8 mouse cellular contexts compared by ENCODE assay signal in genomic region chr11:116138096-116138467, GRCm38 (mm10). TPM values are rescaled to one million over a fixed set of nuclear protein-coding genes. Genes with fewer than 3 reads are reported as not detected.
DNase-seq lines count a peak whose midpoint lies in the region; ATAC-seq and TF ChIP-seq lines count a peak whose summit lies in the region.

No protein-coding gene starts in this region.

- H3K27ac ChIP-seq in heart, embryonic 16.5 days (ENCODE audit: low read length) = peak overlapping the region; percentile 74
- no peak overlapping the region for H3K27ac ChIP-seq in hindbrain, embryonic 11.5 days (ENCODE audit: low read depth, low read length)
- H3K27ac ChIP-seq in midbrain, embryonic 11.5 days (ENCODE audit: low read depth, low read length) = no peak overlapping the region

- under 1% methylated on average over 20 of the region's 20 CpGs for WGBS in heart, embryonic 16.5 days
- WGBS in hindbrain, embryonic 11.5 days = 2% methylated on average over 20 of the region's 20 CpGs
- WGBS in midbrain, embryonic 11.5 days = 1% methylated on average over 20 of the region's 20 CpGs

- no peaks in the 10 kb centered on the region for H3K27me3 ChIP-seq in heart, embryonic 16.5 days (ENCODE audit: control insufficient read depth, insufficient read depth, low read length)
- H3K27me3 ChIP-seq in G1E (ENCODE audit: insufficient read depth, low read length) = no peaks in the 10 kb centered on the region
- H3K27me3 ChIP-seq in hindbrain, embryonic 11.5 days (ENCODE audit: control insufficient read depth, insufficient read depth, low read length) = no peaks in the 10 kb centered on the region
- no peaks in the 10 kb centered on the region for H3K27me3 ChIP-seq in midbrain, embryonic 11.5 days (ENCODE audit: control insufficient read depth, insufficient read depth, low read length)

- no peak for DNase-seq in heart, postnatal 4 days
- DNase-seq in G1E (ENCODE audit: low spot score) (no peak), MN1 (ENCODE audit: low spot score) (no peak)
- no peak for DNase-seq in hindbrain, embryonic 11.5 days (ENCODE audit: low spot score)
- DNase-seq in midbrain, embryonic 11.5 days (ENCODE audit: low spot score, missing footprints) = no peak
- no peak for DNase-seq in frontal cortex, postnatal 14 days (ENCODE audit: low spot score in 2 of 2)
- no peak for DNase-seq in gastrocnemius, postnatal 4 days (ENCODE audit: low spot score in 2 of 2)

- no peak for TF ChIP-seq CTCF in G1E (IDR thresholded peaks at IDR 0.05; ENCODE audit: low read depth, low read length)

- H3K36me3 ChIP-seq in heart, embryonic 16.5 days (ENCODE audit: control insufficient read depth, insufficient read depth) = peaks cover 10% of the 10 kb centered on the region
- H3K36me3 ChIP-seq in G1E (replicated peaks) = peaks cover 53% of the 10 kb centered on the region
- 0 out of 2 replicates have a peak, but pooled peaks cover 4% of the 10 kb centered on the region for H3K36me3 ChIP-seq in hindbrain, embryonic 11.5 days (ENCODE audit: control insufficient read depth, insufficient read depth, low read length)
- H3K36me3 ChIP-seq in midbrain, embryonic 11.5 days (ENCODE audit: control insufficient read depth, insufficient read depth, low read length) = peaks cover 8% of the 10 kb centered on the region; the same call in 1 of the 2 replicates

- peak overlapping the region; percentile 84 for H3K4me3 ChIP-seq in heart, embryonic 16.5 days (ENCODE audit: low read length)
- peak overlapping the region; percentile 91 for H3K4me3 ChIP-seq in G1E (ENCODE audit: low read depth, low read length)
- peak overlapping the region; percentile 95 for H3K4me3 ChIP-seq in hindbrain, embryonic 11.5 days (ENCODE audit: low read depth, low read length)
- H3K4me3 ChIP-seq in midbrain, embryonic 11.5 days (ENCODE audit: low read depth, low read length) = peak overlapping the region; percentile 91

- H3K4me2 ChIP-seq in heart, embryonic 16.5 days (ENCODE audit: low read depth, low read length) = peak overlapping the region; percentile 71
- H3K4me2 ChIP-seq in hindbrain, embryonic 11.5 days (replicated peaks; ENCODE audit: low read depth, low read length) = peak overlapping the region; percentile 65
- peak overlapping the region; percentile 59 for H3K4me2 ChIP-seq in midbrain, embryonic 11.5 days

- no peak for ATAC-seq in heart, embryonic 16.5 days (replicated peaks; ENCODE audit: extremely low read depth, insufficient read depth, low FRiP score)
- ATAC-seq in G1E (ENCODE audit: extremely low read depth, insufficient number of reproducible peaks, low FRiP score, poor library complexity, severe bottlenecking) = no peak
- ATAC-seq in hindbrain, embryonic 11.5 days (ENCODE audit: low FRiP score) = no peak
- ATAC-seq in midbrain, embryonic 11.5 days (ENCODE audit: low FRiP score) = peak; percentile 10; the same call in 1 of the 2 replicates

- peak overlapping the region; percentile 88 for H3K9ac ChIP-seq in heart, embryonic 16.5 days (ENCODE audit: low read length)
- H3K9ac ChIP-seq in hindbrain, embryonic 11.5 days (ENCODE audit: low read depth, low read length) = peak overlapping the region; percentile 83
- peak overlapping the region; percentile 86 for H3K9ac ChIP-seq in midbrain, embryonic 11.5 days (ENCODE audit: low read length)

- H3K4me1 ChIP-seq in heart, embryonic 16.5 days (ENCODE audit: control insufficient read depth, insufficient read depth, low read length) = peaks cover 11% of the 10 kb centered on the region
- peaks cover 60% of the 10 kb centered on the region for H3K4me1 ChIP-seq in G1E (ENCODE audit: insufficient read depth, low read depth, low read length)
- no peaks in the 10 kb centered on the region; the same call in 1 of the 2 replicates for H3K4me1 ChIP-seq in hindbrain, embryonic 11.5 days (replicated peaks; ENCODE audit: control insufficient read depth, insufficient read depth, low read length)
- no peaks in the 10 kb centered on the region for H3K4me1 ChIP-seq in midbrain, embryonic 11.5 days (ENCODE audit: control insufficient read depth, insufficient read depth, low read length)

- no peaks in the 10 kb centered on the region for H3K9me3 ChIP-seq in heart, embryonic 16.5 days (replicated peaks; ENCODE audit: control insufficient read depth, low read length)
- no peaks in the 10 kb centered on the region for H3K9me3 ChIP-seq in G1E (replicated peaks)
- H3K9me3 ChIP-seq in hindbrain, embryonic 11.5 days (ENCODE audit: control insufficient read depth, low read length) = no peaks in the 10 kb centered on the region
- no peaks in the 10 kb centered on the region for H3K9me3 ChIP-seq in midbrain, embryonic 11.5 days (ENCODE audit: control insufficient read depth, low read length)

RNA-seq across cellular contexts. Expression of gene Mrpl38, which starts 0.6 kb away (rescaled TPM):
- polyA plus RNA-seq in heart, embryonic 16.5 days (2015; fragmentation: Nextera tagmentation; extraction: Ambion mirVana) = 102 and 106 TPM in 2 replicates
- total RNA-seq in heart, postnatal 4 days (2021) = 10 to 100 TPM; 52.5 to 55.3 TPM
- 99.3 and 125 TPM in 2 replicates for total RNA-seq in G1E (2014; fragmentation: Nextera tagmentation)
- 38.3 and 45.7 TPM in 2 replicates for total RNA-seq in G1E (2017)
- 144 and 150 TPM in 2 replicates for polyA plus RNA-seq in G1E (2012)
- 93.2 and 100 TPM in 2 replicates for polyA plus RNA-seq in hindbrain, embryonic 11.5 days (2014; fragmentation: Nextera tagmentation; extraction: Ambion mirVana)
- 96.3 and 97.0 TPM in 2 replicates for polyA plus RNA-seq in midbrain, embryonic 11.5 days (2014; fragmentation: Nextera tagmentation; extraction: Ambion mirVana)
- 10 to 100 TPM; 47.0 to 50.6 TPM for total RNA-seq in gastrocnemius, postnatal 4 days (2021)

RNA-seq across cellular contexts. Expression of gene Trim65, which starts 7.2 kb away (rescaled TPM):
- 5.3 and 6.5 TPM in 2 replicates for polyA plus RNA-seq in heart, embryonic 16.5 days (2015; fragmentation: Nextera tagmentation; extraction: Ambion mirVana)
- total RNA-seq in heart, postnatal 4 days (2021) = 1 to 10 TPM; 4.3 to 4.8 TPM
- not detected in 2 replicates for total RNA-seq in G1E (2014; fragmentation: Nextera tagmentation)
- total RNA-seq in G1E (2017) = 0.05 and 0.12 TPM in 2 replicates
- not detected in 2 replicates for polyA plus RNA-seq in G1E (2012)
- 1.4 and 2.5 TPM in 2 replicates for polyA plus RNA-seq in hindbrain, embryonic 11.5 days (2014; fragmentation: Nextera tagmentation; extraction: Ambion mirVana)
- polyA plus RNA-seq in midbrain, embryonic 11.5 days (2014; fragmentation: Nextera tagmentation; extraction: Ambion mirVana) = 1.3 TPM in 2 replicates
- 1 to 10 TPM; 4.2 to 4.6 TPM for total RNA-seq in gastrocnemius, postnatal 4 days (2021)

RNA-seq across cellular contexts. Expression of gene Trim47, which starts 11.1 kb away (rescaled TPM):
- 79.8 and 89.2 TPM in 2 replicates for polyA plus RNA-seq in heart, embryonic 16.5 days (2015; fragmentation: Nextera tagmentation; extraction: Ambion mirVana)
- total RNA-seq in heart, postnatal 4 days (2021) = 10 to 100 TPM; 47.1 to 50.9 TPM
- total RNA-seq in G1E (2014; fragmentation: Nextera tagmentation) (not detected in 2 replicates), G1E (2017) (0.12 and 0.27 TPM in 2 replicates)
- 0.08 TPM in 1 of 2 replicates, not detected in the other for polyA plus RNA-seq in G1E (2012)
- 3.0 TPM in 2 replicates for polyA plus RNA-seq in hindbrain, embryonic 11.5 days (2014; fragmentation: Nextera tagmentation; extraction: Ambion mirVana)
- 2.7 TPM in 2 replicates for polyA plus RNA-seq in midbrain, embryonic 11.5 days (2014; fragmentation: Nextera tagmentation; extraction: Ambion mirVana)
- total RNA-seq in gastrocnemius, postnatal 4 days (2021) = 10 to 100 TPM; 48.1 to 48.8 TPM

RNA-seq across cellular contexts. Expression of gene Fbf1, which starts 29.9 kb away (rescaled TPM):
- 20.8 and 23.7 TPM in 2 replicates for polyA plus RNA-seq in heart, embryonic 16.5 days (2015; fragmentation: Nextera tagmentation; extraction: Ambion mirVana)
- total RNA-seq in heart, postnatal 4 days (2021) = 10 to 100 TPM; 20.2 to 21.5 TPM
- total RNA-seq in G1E (2014; fragmentation: Nextera tagmentation) (42.2 and 50.9 TPM in 2 replicates), G1E (2017) (25.0 and 35.9 TPM in 2 replicates)
- 23.6 and 26.4 TPM in 2 replicates for polyA plus RNA-seq in G1E (2012)
- polyA plus RNA-seq in hindbrain, embryonic 11.5 days (2014; fragmentation: Nextera tagmentation; extraction: Ambion mirVana) = 28.4 and 32.1 TPM in 2 replicates
- 28.7 and 30.1 TPM in 2 replicates for polyA plus RNA-seq in midbrain, embryonic 11.5 days (2014; fragmentation: Nextera tagmentation; extraction: Ambion mirVana)
- total RNA-seq in gastrocnemius, postnatal 4 days (2021) = 10 to 100 TPM; 26.6 to 27.5 TPM

RNA-seq across cellular contexts. Expression of gene Wbp2, which starts 51.3 kb away (rescaled TPM):
- polyA plus RNA-seq in heart, embryonic 16.5 days (2015; fragmentation: Nextera tagmentation; extraction: Ambion mirVana) = 143 and 153 TPM in 2 replicates
- total RNA-seq in heart, postnatal 4 days (2021) = 100 to 1,000 TPM; 107 TPM
- total RNA-seq in G1E (2014; fragmentation: Nextera tagmentation) (160 and 169 TPM in 2 replicates), G1E (2017) (55.9 and 61.6 TPM in 2 replicates)
- polyA plus RNA-seq in G1E (2012) = 499 and 545 TPM in 2 replicates
- 85.4 and 88.6 TPM in 2 replicates for polyA plus RNA-seq in hindbrain, embryonic 11.5 days (2014; fragmentation: Nextera tagmentation; extraction: Ambion mirVana)
- 84.9 and 86.8 TPM in 2 replicates for polyA plus RNA-seq in midbrain, embryonic 11.5 days (2014; fragmentation: Nextera tagmentation; extraction: Ambion mirVana)
- 10 to 100 TPM; 63.0 to 63.4 TPM for total RNA-seq in gastrocnemius, postnatal 4 days (2021)

Comparison
In these comparisons a context has a peak if more than half of its experiments do, and no peak if none do; other contexts are left out.
1. RNA of gene Trim47, which starts 11.1 kb away (polyA plus RNA-seq): 79.8 to 89.2 TPM in heart, embryonic 16.5 days; 3.0 TPM in hindbrain, embryonic 11.5 days, 2.7 TPM in midbrain, embryonic 11.5 days and 0.08 TPM in G1E; every median in the first group is over 10 times any median in the second.
2. Peak in every context shown above with its lines, with median percentiles within 50 percentile points of each other: H3K4me2 ChIP-seq, H3K4me3 ChIP-seq and H3K9ac ChIP-seq.